ENCODE assay signal across 18 mouse cellular contexts in the genomic region with DNA sequence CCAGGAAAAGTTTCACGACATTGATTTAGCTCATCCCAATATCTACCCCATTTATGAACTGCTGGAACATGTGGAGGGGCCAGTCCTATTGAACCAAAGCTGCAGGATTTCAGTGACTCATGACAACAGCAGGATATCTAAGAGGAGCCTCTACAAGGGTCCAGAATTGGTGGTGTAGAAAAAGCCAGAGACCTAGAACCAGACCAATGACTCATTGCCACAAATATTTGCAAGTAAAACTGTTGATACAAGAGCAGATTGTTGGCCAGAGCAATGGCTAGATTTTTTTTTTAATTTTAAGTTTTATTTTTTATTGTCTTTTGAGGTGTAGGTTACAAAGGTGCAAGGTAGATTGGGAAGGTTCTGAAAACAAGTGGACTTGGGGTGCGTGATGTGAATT. TPM values are rescaled to one million over a fixed set of nuclear protein-coding genes. Genes with fewer than 3 reads are reported as not detected.
"Had no signal": no experiment of that assay in that cellular context is flagged by ENCODE, and none has a peak within 500 bp of the region (broad histone marks: within the 10 kb centered on the region; RNA-seq: fewer than 3 reads in every experiment).

No protein-coding gene starts in this region.

- DNase-seq: lung, adult 18-20 months; lung, embryonic 14.5 days; lung, postnatal 10 days; lung, postnatal 4 days; retina, postnatal 1 day; right cerebral cortex, adult 18-20 months; right cerebral cortex, postnatal 25 days; right cerebral cortex, postnatal 4 days; spleen, adult 18-20 months; thymus, adult 18-20 months; thymus, postnatal 25 days; thymus, postnatal 4 days had no signal

- H3K4me3 ChIP-seq: midbrain, embryonic 10.5 days; midbrain, embryonic 13.5 days; myocyte; neural tube, embryonic 13.5 days; neural tube, embryonic 15.5 days had no signal

- H3K27ac ChIP-seq: midbrain, embryonic 10.5 days; midbrain, embryonic 13.5 days; neural tube, embryonic 13.5 days; neural tube, embryonic 15.5 days had no signal

- H3K4me1 ChIP-seq: midbrain, embryonic 10.5 days; midbrain, embryonic 13.5 days; neural tube, embryonic 13.5 days; neural tube, embryonic 15.5 days had no signal

- H3K27me3 ChIP-seq: midbrain, embryonic 13.5 days; neural tube, embryonic 13.5 days; neural tube, embryonic 15.5 days had no signal

RNA-seq across cellular contexts. Expression of gene Zfp52, which starts 50.2 kb away (rescaled TPM):
- polyA plus RNA-seq: small intestine, adult 2 months had no signal
